Mouse (Mus musculus) urinary bladder, postnatal 36 days (tissue): ENCODE data around the gene 0610040J01Rik.

ENCODE experiments used
- DNase-seq, 2 experiments: peaks; one replicate each; pipeline ENCODE4 v3.0.0; 2022; ENCODE audit warnings: low spot score in 2 of 2, mixed read lengths in 1 of 2

Gene 0610040J01Rik

DNA sequence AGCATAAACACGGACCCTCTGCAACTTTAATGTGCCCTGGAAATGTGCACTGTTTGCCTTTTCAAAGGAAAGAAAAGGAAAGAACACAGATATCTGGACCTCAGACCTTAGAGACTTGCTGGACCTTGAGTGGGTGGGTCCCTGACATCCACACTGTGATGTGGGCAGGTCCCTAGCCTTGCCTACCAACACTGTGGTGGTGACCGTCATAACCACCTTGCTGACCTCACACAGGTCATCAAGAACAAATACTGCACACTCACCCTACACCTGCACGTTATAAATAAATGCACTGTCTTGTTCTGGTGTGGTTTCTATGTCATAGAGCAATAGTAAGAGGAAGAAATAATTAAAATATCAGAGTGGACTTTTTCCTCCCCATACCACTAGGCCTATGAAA is 91.2 kb downstream of the 0610040J01Rik start:
- DNase-seq, result no peak

GRCm38 (mm10) chr5:63906149-63907093 is 94.3 kb downstream of the 0610040J01Rik start:
- peak; percentile 41 to 77 for DNase-seq

GRCm38 (mm10) chr5:63907513-63907912 is 95.3 kb downstream of the 0610040J01Rik start:
- no peak for DNase-seq

DNA sequence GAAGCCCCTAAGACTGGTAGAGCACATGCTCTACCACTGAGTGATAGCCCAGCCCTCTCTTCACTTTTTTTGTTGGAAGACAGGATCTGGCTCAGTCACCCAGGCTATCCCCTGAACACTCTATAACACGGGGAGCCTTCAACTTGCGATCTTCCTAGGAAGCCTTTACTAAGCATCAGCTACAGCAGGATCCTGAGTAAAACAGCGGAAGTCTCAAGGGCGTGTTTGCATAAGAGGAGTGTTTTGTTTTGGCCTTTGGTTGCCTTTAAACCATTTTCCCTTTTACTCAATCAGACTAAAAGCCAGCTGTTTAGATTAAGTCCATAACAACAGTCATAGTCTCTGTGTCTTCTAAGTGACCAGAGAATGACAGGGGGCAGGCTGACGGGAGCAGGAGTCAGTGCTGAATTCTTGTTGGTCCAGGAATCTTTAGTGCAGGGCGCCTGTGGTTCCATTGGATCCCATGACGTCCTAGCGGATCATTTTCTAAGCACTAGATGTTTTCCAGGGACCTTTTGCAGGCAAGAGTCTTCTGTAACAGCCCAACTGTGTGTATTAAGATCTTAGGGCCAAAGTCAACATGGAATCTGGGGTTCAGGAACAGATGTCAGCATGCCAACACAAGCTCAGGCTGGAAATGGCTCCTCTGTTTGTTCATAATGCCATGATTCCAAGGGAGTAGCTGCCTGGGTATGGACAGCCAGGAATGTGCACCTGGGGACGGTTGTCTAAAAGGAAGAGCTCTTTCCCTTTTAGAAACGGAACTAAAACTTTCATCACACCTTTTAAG is 98.2 kb downstream of the 0610040J01Rik start:
- DNase-seq, result no peak

DNA sequence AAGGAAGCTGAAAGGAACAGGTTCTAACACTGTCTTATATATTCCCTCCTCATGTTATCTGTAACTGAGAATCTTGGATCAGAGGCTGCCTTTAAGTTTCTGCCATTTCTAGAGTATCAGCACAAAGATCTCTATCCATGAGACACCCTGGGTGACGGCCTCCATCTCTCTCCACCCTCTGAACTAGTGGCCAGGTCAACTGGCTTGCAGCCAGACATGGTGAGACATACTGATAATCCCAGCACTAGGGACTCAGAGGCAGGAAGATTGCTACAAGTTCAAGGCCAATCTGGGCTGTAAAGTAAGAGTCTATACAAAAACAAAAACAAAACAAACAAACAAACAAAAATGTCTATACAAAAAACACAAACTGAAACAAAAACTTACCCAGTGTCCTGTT is 102.7 kb downstream of the 0610040J01Rik start:
- DNase-seq, result no peak

DNA sequence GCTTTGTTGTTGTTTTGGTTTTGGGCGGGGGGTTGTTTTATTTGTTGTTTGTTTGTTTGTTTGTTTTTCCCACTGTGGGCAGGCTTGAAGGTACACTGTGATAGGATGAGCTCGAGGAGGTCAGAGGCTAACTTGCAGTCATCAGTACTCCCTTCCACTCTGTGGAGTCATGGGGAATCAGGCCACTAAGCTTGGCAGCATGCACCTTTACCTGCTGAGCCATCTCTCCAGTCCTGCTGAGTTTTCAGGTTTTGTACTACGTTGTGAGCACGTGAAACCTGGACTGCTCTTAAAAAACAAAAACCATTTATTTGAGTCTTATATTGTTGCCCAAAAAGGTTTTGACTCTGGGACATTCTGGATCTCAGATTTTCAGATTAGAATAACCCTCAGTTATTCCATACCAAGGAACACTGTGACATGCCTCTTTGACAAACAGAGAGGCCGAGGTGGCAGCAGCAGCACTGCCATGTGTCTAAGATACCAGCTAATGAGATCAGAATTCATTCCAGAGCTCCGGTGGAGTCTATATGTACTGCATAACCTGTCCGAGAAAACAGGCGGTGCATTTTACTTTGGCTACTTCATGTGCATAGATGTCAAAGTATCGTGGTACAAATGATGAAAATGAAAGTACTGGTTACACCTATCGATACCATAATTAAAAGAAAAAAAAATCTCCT is 104.4 kb downstream of the 0610040J01Rik start:
- DNase-seq, result no peak

DNA sequence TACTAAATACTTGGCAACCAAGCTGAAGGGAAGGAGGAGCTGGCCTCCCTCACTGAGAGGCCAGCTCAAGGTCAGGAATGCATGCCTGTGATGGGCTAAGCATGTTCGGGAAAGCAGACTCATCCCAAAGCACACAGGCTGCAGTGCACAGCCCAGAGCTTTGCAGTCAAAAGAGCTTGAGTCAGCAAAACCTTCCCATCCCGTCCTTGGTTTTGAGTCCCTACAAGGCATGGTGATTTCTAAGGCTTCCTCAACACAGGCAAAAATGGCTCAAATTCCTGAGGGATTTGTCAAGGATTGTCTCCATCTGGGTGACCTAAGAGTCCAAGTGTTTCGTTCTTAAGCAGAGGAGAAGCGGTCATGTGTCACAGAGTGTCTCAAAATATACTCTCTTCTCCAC is 106.0 kb downstream of the 0610040J01Rik start:
- no peak for DNase-seq

- DNase-seq, result no peak
Measured at GRCm38 (mm10) chr5:63923305-63924025, 111.3 kb downstream of the 0610040J01Rik start.

- no peak for DNase-seq
Measured at GRCm38 (mm10) chr5:63925035-63925628, 113.0 kb downstream of the 0610040J01Rik start.

DNA sequence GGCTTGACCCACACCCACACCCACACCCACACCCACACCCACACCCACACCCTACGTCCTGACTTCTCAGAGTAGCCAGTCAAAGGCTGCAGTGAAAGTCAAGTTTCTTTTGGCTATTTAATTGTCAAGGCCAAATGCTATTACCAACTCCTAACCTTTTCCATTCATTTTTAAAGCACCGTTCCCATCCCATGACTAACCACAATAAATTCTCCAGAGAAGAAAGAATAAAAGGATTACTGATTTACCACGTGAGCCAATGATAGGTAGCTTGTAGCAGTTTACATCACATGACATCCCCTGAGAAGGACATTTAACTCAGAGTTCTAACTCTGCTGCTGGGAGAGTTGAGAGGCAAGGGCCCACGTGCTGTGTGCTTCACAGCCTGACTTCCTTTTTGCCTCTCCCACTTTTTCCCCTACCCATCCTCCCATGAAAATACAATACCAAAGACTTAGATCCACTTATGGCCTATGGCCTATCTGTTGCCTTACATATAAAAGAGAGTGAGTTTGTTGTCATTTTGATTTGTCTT is 118.7 kb downstream of the 0610040J01Rik start:
- DNase-seq, result no peak

GRCm38 (mm10) chr5:63932829-63933228 is 120.7 kb downstream of the 0610040J01Rik start:
- DNase-seq, result peak; percentile 37 to 45

DNA sequence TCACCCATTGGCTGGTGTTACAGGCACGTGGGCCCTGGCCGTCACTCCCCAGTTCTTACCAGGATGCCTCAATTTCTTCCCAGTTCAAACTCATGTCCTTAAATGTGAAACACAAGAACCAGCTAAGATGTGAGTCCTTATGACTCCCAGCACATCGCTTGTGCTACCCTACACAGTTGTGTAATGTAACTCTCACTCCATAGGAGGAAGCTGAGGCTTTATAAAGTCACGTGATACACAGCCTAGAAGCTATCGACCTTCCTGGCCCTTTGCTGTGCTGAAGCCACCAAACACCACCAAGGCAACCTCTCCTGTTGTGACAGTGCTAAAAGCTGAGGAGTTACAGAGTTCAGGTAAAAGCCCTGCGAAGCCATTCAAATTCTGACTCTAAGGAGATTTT is 123.4 kb downstream of the 0610040J01Rik start:
- no peak for DNase-seq

DNA sequence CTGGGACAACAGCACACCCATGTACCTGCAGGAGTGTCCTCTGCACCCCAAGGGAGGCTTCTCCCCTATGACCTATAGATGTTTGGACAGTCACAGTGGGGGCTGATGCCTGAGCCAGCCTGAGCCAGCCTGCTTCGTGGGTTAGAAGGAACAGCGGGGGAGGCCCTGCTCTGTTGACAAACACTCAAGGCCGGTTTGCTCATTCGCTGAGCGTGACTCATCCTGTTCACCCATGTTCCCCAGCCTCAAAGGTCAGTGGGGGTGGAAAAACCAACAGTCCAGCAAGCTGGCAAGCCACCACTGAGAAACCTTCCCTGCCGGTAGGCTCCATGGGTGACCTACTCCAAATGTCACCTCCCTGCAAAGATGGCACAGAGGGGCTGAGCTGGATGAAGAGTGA is 124.6 kb downstream of the 0610040J01Rik start:
- DNase-seq, result peak; percentile 58 to 74

DNA sequence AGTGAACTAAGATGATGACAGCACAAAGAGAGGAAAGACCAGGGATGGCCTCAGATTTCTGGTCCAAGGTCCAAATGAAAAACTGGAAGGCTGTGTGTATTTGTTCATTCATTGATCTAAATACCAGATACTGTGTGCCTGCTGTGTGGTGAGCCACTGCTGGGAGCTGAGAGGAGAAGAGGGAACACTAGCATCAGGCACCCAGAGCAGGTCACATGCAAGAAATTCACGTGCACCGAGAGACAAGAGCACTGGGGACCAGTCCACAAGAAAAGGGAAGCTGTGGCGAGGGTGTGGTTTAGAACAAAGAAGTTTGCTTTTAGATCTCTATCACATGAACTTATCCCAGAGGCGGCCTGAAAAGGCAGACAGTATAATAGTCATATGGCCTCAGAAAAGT is 126.4 kb downstream of the 0610040J01Rik start:
- peak; percentile 25 to 26 for DNase-seq

- peak; percentile 32 to 43 for DNase-seq
Measured at GRCm38 (mm10) chr5:63941891-63942290, 129.7 kb downstream of the 0610040J01Rik start.

- no peak for DNase-seq
Measured at GRCm38 (mm10) chr5:63943291-63943690, 131.1 kb downstream of the 0610040J01Rik start.

GRCm38 (mm10) chr5:63947526-63947925 is 135.4 kb downstream of the 0610040J01Rik start:
- DNase-seq, result no peak

DNA sequence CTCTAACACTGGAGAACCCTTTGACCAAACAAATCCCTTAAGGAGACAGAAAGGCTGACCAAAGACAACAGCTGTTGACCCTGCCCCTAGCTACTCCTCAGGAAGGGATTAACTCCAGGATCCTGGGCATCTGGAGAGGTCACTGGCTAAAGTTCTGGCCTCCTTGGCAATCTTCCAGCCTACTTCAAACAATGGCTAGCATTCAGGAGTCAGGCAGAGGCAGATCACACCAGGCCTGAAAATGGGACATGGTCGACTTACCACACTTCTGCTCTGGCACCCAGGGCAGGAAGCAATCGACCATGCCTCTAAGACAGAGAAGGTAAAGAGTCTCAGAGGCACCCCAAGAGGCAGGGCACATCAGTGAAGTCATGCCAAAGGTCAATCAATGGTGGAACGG is 137.0 kb downstream of the 0610040J01Rik start:
- DNase-seq, result no peak
